Mouse (Mus musculus) erythroid progenitor cell, adult 5-6 weeks (primary cell): ENCODE results near the gene Plekhg3. TPM values are rescaled to one million over a fixed set of nuclear protein-coding genes. Genes with fewer than 3 reads are reported as not detected.

Experiments used
- ATAC-seq: replicated peaks from 2 replicates; pipeline ENCODE4 v1.8.0; 2016; ENCODE audit warnings: moderate number of reproducible peaks, mild to moderate bottlenecking, moderate TSS enrichment, inconsistent platforms; ENCODE audit not compliant: poor library complexity, low FRiP score, severe bottlenecking
- total RNA-seq, 2 experiments: library from RNA; stranded (forward) in 1 of 2; stranded (reverse) in 1 of 2; fragments of 150-400 nt in 1 of 2; fragments of 186-747, 209-891 nt in 1 of 2; gene quantifications; 2 replicates each; pipeline versions ENCODE4 v1.2.3 to v1.2.4; 2015 to 2017; ENCODE audit warnings: low replicate concordance in 2 of 2

The Plekhg3 gene
- total RNA-seq, 2 experiments from 2014 or later, result 3.4 to 4.6 TPM

GRCm38 (mm10) chr12:76523654-76524053 lies 7.0 kb upstream of the Plekhg3 start:
- no peak for ATAC-seq

DNA sequence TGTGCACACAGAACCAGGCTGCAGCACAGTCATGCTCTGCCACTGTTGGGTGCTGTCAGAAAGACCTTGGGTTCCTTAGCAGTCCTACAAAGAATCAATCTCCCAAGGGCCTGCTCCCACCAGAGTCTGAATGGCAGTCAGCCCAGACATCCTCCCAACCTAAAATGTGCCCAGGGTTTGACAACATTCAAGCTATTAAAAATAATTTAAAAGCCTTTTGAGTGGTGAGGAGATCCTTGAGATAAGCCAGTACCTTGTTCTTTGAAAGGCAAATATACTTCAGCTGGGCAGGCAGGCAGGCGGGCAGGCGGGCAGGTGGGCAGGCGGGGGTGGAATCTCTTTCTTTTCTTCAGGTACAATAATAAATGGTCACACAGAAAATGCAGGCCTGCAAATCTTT lies 5.8 kb upstream of the Plekhg3 start:
- no peak for ATAC-seq

- ATAC-seq, result no peak
These were observed 3.3 kb upstream of the Plekhg3 start for GRCm38 (mm10) chr12:76527245-76527881.

DNA sequence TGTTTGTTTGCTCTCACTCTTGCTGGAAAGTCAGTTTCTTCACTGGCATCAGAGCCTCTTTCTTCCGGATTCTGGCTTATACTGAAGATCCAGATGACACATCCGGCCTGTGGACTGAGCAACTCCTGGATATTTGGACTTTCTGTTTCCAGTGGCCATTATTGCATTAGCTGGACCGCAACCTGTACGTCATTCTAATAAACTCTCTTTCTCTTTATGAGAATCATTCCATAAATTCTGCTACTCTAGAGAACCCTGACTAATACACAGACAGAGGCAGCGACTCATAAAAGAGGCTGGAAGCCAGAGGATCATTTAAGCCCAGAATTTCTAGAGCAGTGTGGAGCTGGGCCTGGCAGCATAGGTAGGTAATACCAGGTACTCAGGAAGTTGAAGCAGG lies 1.9 kb upstream of the Plekhg3 start:
- no peak for ATAC-seq

DNA sequence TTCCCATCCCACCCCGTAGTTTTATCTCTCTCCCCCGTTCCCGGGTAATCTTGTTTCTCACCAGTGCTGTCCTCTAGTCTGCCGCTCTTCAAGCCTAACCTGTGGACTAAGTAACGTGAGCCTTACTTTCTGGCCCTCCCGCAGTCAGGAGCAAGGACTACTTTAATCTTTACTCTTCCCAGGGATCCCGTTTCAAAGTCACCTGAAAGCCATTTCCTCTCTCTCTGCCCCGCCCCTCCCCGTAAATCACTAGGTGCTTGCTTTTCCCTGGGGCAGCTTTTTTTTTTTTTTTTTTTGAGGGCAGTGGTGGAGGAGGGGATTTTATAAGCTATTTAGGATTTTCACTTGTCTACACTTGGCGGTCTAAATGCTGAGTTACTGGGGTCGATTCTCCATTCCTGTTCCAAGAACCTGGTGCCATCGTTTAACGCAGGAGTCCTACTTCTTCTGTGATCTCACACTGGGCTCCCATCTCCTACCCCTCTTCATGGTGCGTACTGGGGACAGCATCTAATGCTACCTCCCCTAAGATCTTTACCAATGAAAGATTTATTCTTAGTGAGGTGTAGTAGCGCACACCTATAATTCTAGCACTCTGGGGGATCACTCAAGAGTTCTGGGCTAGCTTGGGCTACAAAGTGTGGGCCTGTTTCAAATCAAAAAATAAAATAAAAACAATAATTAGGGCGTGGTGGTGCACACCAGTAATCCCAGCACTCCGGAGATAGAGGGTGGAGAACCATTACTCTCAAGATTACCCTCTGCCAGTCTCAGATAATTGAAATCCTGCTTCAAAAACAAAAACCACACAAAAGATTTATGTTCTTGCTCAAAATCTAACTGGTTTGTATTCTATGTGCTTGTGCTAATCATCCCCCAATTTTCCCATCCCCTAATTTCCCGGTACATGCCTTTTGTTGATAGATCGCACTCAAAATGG lies 1.6 kb downstream of the Plekhg3 start:
- no peak for ATAC-seq

DNA sequence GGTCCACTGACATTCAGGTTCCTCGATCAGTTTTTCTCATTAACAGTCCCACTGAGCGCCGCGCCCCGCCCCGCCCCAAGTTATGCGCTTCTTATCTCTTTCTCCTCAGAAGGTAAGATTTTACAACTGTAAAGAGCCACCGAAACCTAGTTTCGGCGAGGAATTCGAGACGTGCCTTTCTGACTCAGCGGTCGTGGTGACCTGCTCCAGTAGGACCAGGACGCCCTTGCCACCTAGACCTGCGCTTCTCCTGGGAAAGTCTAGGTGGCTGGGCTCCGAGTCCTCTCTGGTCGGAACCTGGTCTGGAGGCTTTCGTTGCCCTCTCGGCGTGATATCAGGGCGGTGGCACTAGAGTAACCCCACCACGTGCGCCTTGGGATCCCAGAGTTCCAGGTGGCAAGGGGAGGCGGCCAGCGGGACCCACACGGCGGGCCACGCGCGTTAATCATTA lies 2.3 kb downstream of the Plekhg3 start:
- no peak for ATAC-seq

- ATAC-seq, result no peak
These were observed 2.9 kb downstream of the Plekhg3 start for GRCm38 (mm10) chr12:76533377-76534222.

- ATAC-seq, result no peak
These were observed 3.5 kb downstream of the Plekhg3 start for GRCm38 (mm10) chr12:76534233-76534632.

GRCm38 (mm10) chr12:76534641-76535283 lies 4.1 kb downstream of the Plekhg3 start:
- no peak for ATAC-seq

- ATAC-seq, result no peak
These were observed 4.8 kb downstream of the Plekhg3 start for GRCm38 (mm10) chr12:76535471-76535900.

GRCm38 (mm10) chr12:76536591-76537153 lies 6.0 kb downstream of the Plekhg3 start:
- ATAC-seq, result no peak

GRCm38 (mm10) chr12:76537434-76537833 lies 6.7 kb downstream of the Plekhg3 start:
- no peak for ATAC-seq

GRCm38 (mm10) chr12:76540169-76540568 lies 9.5 kb downstream of the Plekhg3 start:
- ATAC-seq, result no peak

GRCm38 (mm10) chr12:76540701-76541221 lies 10.1 kb downstream of the Plekhg3 start:
- ATAC-seq, result no peak

- no peak for ATAC-seq
These were observed 10.8 kb downstream of the Plekhg3 start for GRCm38 (mm10) chr12:76541475-76541874.

- ATAC-seq, result no peak
These were observed 11.2 kb downstream of the Plekhg3 start for GRCm38 (mm10) chr12:76541879-76542278.

- ATAC-seq, result no peak
These were observed 15.2 kb downstream of the Plekhg3 start for GRCm38 (mm10) chr12:76545786-76546370.

DNA sequence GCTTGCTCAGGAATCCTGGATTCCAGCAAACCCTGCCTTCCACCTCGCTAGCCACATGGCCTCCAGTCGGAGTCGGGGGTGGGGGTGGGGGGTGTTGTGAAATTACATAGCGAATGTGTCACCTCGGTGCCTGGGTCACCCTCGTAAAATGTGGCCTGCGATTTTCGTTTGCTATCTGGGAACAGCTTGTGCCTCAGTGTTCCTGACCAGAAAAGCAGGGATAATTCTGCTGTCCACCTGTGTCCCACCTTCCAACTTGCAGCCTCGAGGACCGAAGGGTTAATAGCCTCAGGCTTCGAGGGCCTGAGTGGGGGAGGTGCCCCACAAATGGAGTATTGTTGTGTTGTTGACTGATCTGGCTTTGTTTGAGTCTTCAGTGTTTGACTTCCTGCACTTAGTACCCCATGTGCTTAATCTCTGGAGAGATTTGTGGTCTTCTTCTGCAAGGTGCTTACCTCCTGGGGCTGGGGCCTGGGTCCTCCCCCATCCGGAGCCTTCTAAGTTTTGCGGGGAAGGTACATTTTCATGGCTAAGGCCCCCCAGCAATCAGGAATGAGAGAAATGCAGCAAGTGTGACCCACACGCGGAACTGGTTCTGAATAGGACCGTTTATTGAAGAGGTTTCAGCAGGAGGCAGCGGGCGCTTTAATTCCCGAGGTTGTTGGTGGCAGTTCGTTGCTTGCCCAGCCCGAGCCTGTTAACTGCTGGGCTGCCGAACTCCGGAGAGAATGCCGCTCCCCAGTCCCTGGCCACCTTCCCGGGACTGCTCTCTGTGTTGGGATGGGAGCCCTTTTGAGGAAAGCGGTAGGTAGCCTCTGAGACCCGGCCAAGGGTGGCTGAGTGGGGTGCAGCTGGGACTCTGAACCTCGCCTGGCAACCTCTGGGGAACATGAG lies 15.9 kb downstream of the Plekhg3 start:
- ATAC-seq, result no peak
